Mouse (Mus musculus): ENCODE measurements around the gene Cars2. TPM values are rescaled to one million over a fixed set of nuclear protein-coding genes. Genes with fewer than 3 reads are reported as not detected.
"Not testable (repeated sequence)": the region's sequence is repeated elsewhere in the genome, so short reads cannot be mapped to it uniquely, and the experiment has no call there.

Gene Cars2
- total RNA-seq, 2 experiments from 2014 or later = 18.8 to 23.3 TPM

- no peak for DNase-seq (ENCODE audit: low spot score in 2 of 2)
Measured at GRCm38 (mm10) chr8:11475876-11476275, 74.7 kb downstream of the Cars2 start.

- no peak for DNase-seq (ENCODE audit: low spot score in 2 of 2)
Measured at GRCm38 (mm10) chr8:11475397-11475796, 75.2 kb downstream of the Cars2 start.

GRCm38 (mm10) chr8:11473072-11473471, 77.5 kb downstream of the Cars2 start:
- DNase-seq (ENCODE audit: low spot score in 2 of 2) = no peak

GRCm38 (mm10) chr8:11471309-11471708, 79.3 kb downstream of the Cars2 start:
- no peak for DNase-seq (ENCODE audit: low spot score in 2 of 2)

DNA sequence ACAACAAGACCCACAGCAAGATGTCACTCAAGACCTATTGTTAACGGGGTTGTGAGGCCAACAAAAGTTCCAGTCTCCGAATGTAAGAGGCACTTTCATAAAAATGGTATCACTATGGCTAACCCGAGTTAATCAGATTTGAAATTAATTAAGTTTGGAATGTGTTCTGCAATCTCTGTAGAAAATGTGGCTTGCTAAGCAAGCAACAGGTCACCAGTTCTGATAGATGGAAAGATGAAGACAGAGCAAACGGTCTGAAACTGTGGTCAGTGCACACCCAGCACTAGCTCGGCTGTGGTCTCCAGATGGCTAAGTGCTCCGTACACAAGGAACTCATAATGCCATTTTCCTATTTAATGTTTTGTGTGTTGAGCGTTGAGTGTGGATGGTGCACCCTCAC, 79.9 kb downstream of the Cars2 start:
- no peak for DNase-seq (ENCODE audit: low spot score in 2 of 2)

- no peak for DNase-seq (ENCODE audit: low spot score in 2 of 2)
Measured at GRCm38 (mm10) chr8:11469095-11469494, 81.5 kb downstream of the Cars2 start.

GRCm38 (mm10) chr8:11466528-11466927, 84.1 kb downstream of the Cars2 start:
- not testable (repeated sequence) for DNase-seq (ENCODE audit: low spot score in 2 of 2)

- DNase-seq (ENCODE audit: low spot score in 2 of 2) = no peak
Measured at GRCm38 (mm10) chr8:11465619-11466018, 85.0 kb downstream of the Cars2 start.

GRCm38 (mm10) chr8:11464707-11464964, 85.9 kb downstream of the Cars2 start:
- DNase-seq (ENCODE audit: low spot score in 2 of 2) = no peak

Other genes starting within 250 kb of the Cars2 start
- gene Col4a2, start 238.0 kb downstream of the Cars2 start, total RNA-seq (2021) = 10 to 100 TPM; 39.6 to 42.9 TPM
- gene Col4a1, start 238.0 kb downstream of the Cars2 start, total RNA-seq (2021) = 10 to 100 TPM; 33.4 to 43.0 TPM
- gene Rab20, start 72.1 kb downstream of the Cars2 start, total RNA-seq (2021) = under 1 TPM; 0.30 to 0.89 TPM
- 10 to 100 TPM; 56.0 to 59.7 TPM for gene Naxd, start 53.3 kb downstream of the Cars2 start, total RNA-seq (2021)
- gene Ing1, start 4.8 kb upstream of the Cars2 start, total RNA-seq (2021) = 10 to 100 TPM; 36.7 to 49.9 TPM
- 10 to 100 TPM; 58.0 to 60.6 TPM for gene Ankrd10, start 85.0 kb upstream of the Cars2 start, total RNA-seq (2021)
- not detected for gene 1700016D06Rik, start 150.3 kb upstream of the Cars2 start, total RNA-seq (2021)
- gene Arhgef7, start 176.9 kb upstream of the Cars2 start, total RNA-seq (2021) = 100 to 1,000 TPM; 107 to 109 TPM

Data from layer of hippocampus, adult 18-20 months (tissue).